Mouse (Mus musculus): Measurements from ENCODE around the gene Pdcd11.

The Pdcd11 gene

GRCm38 (mm10) chr19:47090550-47091156, at the start of gene Pdcd11, which contains the start of gene Usmg5:
Gene Pdcd11 (plus strand): TSS chr19:47090768.
Gene Usmg5 (minus strand): TSS chr19:47090647.
- peak; percentile 89 to 95 for DNase-seq (ENCODE audit: low spot score in 2 of 2)

- no peak for DNase-seq (ENCODE audit: low spot score in 2 of 2)
Measured at GRCm38 (mm10) chr19:47043608-47044007, 47.0 kb upstream of the Pdcd11 start.

- no peak for DNase-seq (ENCODE audit: low spot score in 2 of 2)
Measured at GRCm38 (mm10) chr19:47046343-47046742, 44.2 kb upstream of the Pdcd11 start.

GRCm38 (mm10) chr19:47047236-47047833, 43.2 kb upstream of the Pdcd11 start:
- no peak for DNase-seq (ENCODE audit: low spot score in 2 of 2)

- DNase-seq (ENCODE audit: low spot score in 2 of 2) = no peak
Measured at GRCm38 (mm10) chr19:47049061-47049460, 41.5 kb upstream of the Pdcd11 start.

GRCm38 (mm10) chr19:47049840-47050239, 40.7 kb upstream of the Pdcd11 start:
- DNase-seq (ENCODE audit: low spot score in 2 of 2) = no peak

- DNase-seq (ENCODE audit: low spot score in 2 of 2) = peak; percentile 69 to 85
Measured at GRCm38 (mm10) chr19:47050271-47051032, 40.1 kb upstream of the Pdcd11 start, which contains the start of gene Pcgf6. Gene Pcgf6 (minus strand): TSS chr19:47050906.

- no peak for DNase-seq (ENCODE audit: low spot score in 2 of 2)
Measured at GRCm38 (mm10) chr19:47052927-47053326, 37.6 kb upstream of the Pdcd11 start.

GRCm38 (mm10) chr19:47053471-47053870, 37.1 kb upstream of the Pdcd11 start:
- DNase-seq (ENCODE audit: low spot score in 2 of 2) = no peak

- DNase-seq (ENCODE audit: low spot score in 2 of 2) = no peak
Measured at GRCm38 (mm10) chr19:47057684-47058083, 32.9 kb upstream of the Pdcd11 start.

GRCm38 (mm10) chr19:47065860-47066259, 24.7 kb upstream of the Pdcd11 start:
- no peak for DNase-seq (ENCODE audit: low spot score in 2 of 2)

- DNase-seq (ENCODE audit: low spot score in 2 of 2) = peak; percentile 99
Measured at GRCm38 (mm10) chr19:47067096-47067882, 23.3 kb upstream of the Pdcd11 start, which contains the start of gene Taf5. Gene Taf5 (plus strand): TSS chr19:47067746.

- peak; percentile 87 to 90 for DNase-seq (ENCODE audit: low spot score in 2 of 2)
Measured at GRCm38 (mm10) chr19:47067924-47068611, 22.5 kb upstream of the Pdcd11 start.

GRCm38 (mm10) chr19:47088226-47088625, 2.3 kb upstream of the Pdcd11 start:
- no peak for DNase-seq (ENCODE audit: low spot score in 2 of 2)

- DNase-seq (ENCODE audit: low spot score in 2 of 2) = peak in 1 of 2 experiments; percentile 60
Measured at GRCm38 (mm10) chr19:47089718-47090525, 646 bp upstream of the Pdcd11 start.

GRCm38 (mm10) chr19:47101080-47101479, 10.5 kb downstream of the Pdcd11 start:
- DNase-seq (ENCODE audit: low spot score in 2 of 2) = no peak

GRCm38 (mm10) chr19:47104641-47105271, 14.2 kb downstream of the Pdcd11 start:
- DNase-seq (ENCODE audit: low spot score in 2 of 2) = no peak

GRCm38 (mm10) chr19:47118634-47119033, 28.1 kb downstream of the Pdcd11 start:
- no peak for DNase-seq (ENCODE audit: low spot score in 2 of 2)

GRCm38 (mm10) chr19:47121054-47121453, 30.5 kb downstream of the Pdcd11 start:
- DNase-seq (ENCODE audit: low spot score in 2 of 2) = no peak

- peak; percentile 32 to 77 for DNase-seq (ENCODE audit: low spot score in 2 of 2)
Measured at GRCm38 (mm10) chr19:47122802-47123201, 32.2 kb downstream of the Pdcd11 start.
